Mouse (Mus musculus) neural tube, embryonic 13.5 days (tissue): ENCODE measurements around the gene Gnpat. TPM values are rescaled to one million over a fixed set of nuclear protein-coding genes. Genes with fewer than 3 reads are reported as not detected.

ENCODE experiments used
- ATAC-seq: fragments of 200-750 bp; cut with Nextera tagmentation; 2 replicates; pipeline ENCODE4 v1.8.0; 2017; ENCODE audit warnings: low read depth, mild to moderate bottlenecking, moderate TSS enrichment, moderate library complexity
- H3K27ac ChIP-seq: fragments of 300-500 bp; sonication (generic); replicated peaks from 2 replicates; pipeline ENCODE4 v1.5.1; 2015; ENCODE audit warnings: moderate library complexity, mild to moderate bottlenecking, inconsistent platforms
- H3K27me3 ChIP-seq: fragments of 300-500 bp; sonication (generic); 2 replicates; pipeline ENCODE4 v1.6.1; 2015; ENCODE audit warnings: mild to moderate bottlenecking, inconsistent platforms
- H3K36me3 ChIP-seq: fragments of 300-500 bp; sonication (generic); 2 replicates; pipeline ENCODE4 v1.6.1; 2015; ENCODE audit warnings: mild to moderate bottlenecking, inconsistent platforms
- H3K4me1 ChIP-seq: fragments of 300-500 bp; sonication (generic); replicated peaks from 2 replicates; pipeline ENCODE4 v1.6.1; 2015; ENCODE audit warnings: inconsistent platforms
- H3K4me2 ChIP-seq: fragments of 300-500 bp; sonication (generic); 2 replicates; pipeline ENCODE4 v1.6.1; 2015; ENCODE audit warnings: inconsistent platforms, mild to moderate bottlenecking, moderate library complexity
- H3K4me3 ChIP-seq: fragments of 300-500 bp; sonication (generic); 2 replicates; pipeline ENCODE4 v1.5.1; 2015; ENCODE audit warnings: mild to moderate bottlenecking, inconsistent platforms
- H3K9ac ChIP-seq: fragments of 300-500 bp; sonication (generic); 2 replicates; pipeline ENCODE4 v1.6.1; 2015; ENCODE audit warnings: moderate library complexity, mild to moderate bottlenecking, inconsistent platforms
- H3K9me3 ChIP-seq: fragments of 300-500 bp; sonication (generic); 2 replicates; pipeline ENCODE4 v1.6.1; 2016; ENCODE audit warnings: inconsistent platforms
- WGBS: fragments of 180-500 bp; shearing (Covaris S2); methylation state at CpG from one replicate; pipeline ENCODE4 v1.1.7; 2015; 5-methylcytosine and 5-hydroxymethylcytosine counted together
- polyA plus RNA-seq: library from polyadenylated mRNA; unstranded; fragments of >200 nt; fragmentation: Nextera tagmentation; extraction: Ambion mirVana; gene quantifications from 2 replicates; pipeline ENCODE4 v1.2.1, GENCODE M21; 2015

The Gnpat gene
- polyA plus RNA-seq, 1 experiment from 2014 or later, result 80.4 TPM

- H3K27me3 ChIP-seq, result no peaks in the 10 kb centered on the region
- 96% methylated on average over 5 of the region's 5 CpGs for WGBS
- ATAC-seq, result no peak
- no peaks in the 10 kb centered on the region; the same call in 1 of the 2 replicates for H3K4me1 ChIP-seq
- H3K36me3 ChIP-seq, result peaks cover 64% of the 10 kb centered on the region
- no peak overlapping the region for H3K9ac ChIP-seq
- no peak overlapping the region for H3K27ac ChIP-seq
- no peak overlapping the region for H3K4me2 ChIP-seq
- no peak overlapping the region for H3K4me3 ChIP-seq
- no peaks in the 10 kb centered on the region for H3K9me3 ChIP-seq
These were observed 51.2 kb downstream of the Gnpat start for GRCm38 (mm10) chr8:124914061-124914460.

- Histone ChIP-seq H3K27ac (no peak overlapping the region), H3K4me2 (no peak overlapping the region), H3K9me3 (no peaks in the 10 kb centered on the region), H3K4me1 (peaks cover 19% of the 10 kb centered on the region), H3K36me3 (peaks cover 27% of the 10 kb centered on the region), H3K27me3 (no peaks in the 10 kb centered on the region), H3K9ac (no peak overlapping the region), H3K4me3 (no peak overlapping the region)
- WGBS, result 81% methylated on average over 18 of the region's 18 CpGs
- no peak for ATAC-seq
These were observed 55.1 kb downstream of the Gnpat start for GRCm38 (mm10) chr8:124917741-124918484.

- H3K27me3 ChIP-seq, result no peaks in the 10 kb centered on the region
- H3K4me1 ChIP-seq, result peaks cover 29% of the 10 kb centered on the region
- H3K27ac ChIP-seq, result peak overlapping the region; percentile 42; the same call in 1 of the 2 replicates
- peak; percentile 42; the same call in 1 of the 2 replicates for ATAC-seq
- no peaks in the 10 kb centered on the region for H3K9me3 ChIP-seq
- no peak overlapping the region for H3K9ac ChIP-seq
- peaks cover 4% of the 10 kb centered on the region; the same call in 1 of the 2 replicates for H3K36me3 ChIP-seq
- H3K4me2 ChIP-seq, result no peak overlapping the region
- WGBS, result 78% methylated on average over 18 of the region's 18 CpGs
- H3K4me3 ChIP-seq, result no peak overlapping the region
These were observed 58.8 kb downstream of the Gnpat start for GRCm38 (mm10) chr8:124921369-124922279.

- Histone ChIP-seq H3K4me2 (no peak overlapping the region), H3K4me1 (peaks cover 29% of the 10 kb centered on the region), H3K4me3 (no peak overlapping the region), H3K9me3 (no peaks in the 10 kb centered on the region), H3K27ac (no peak overlapping the region; the same call in 1 of the 2 replicates), H3K9ac (no peak overlapping the region), H3K27me3 (no peaks in the 10 kb centered on the region), H3K36me3 (peaks cover 4% of the 10 kb centered on the region; the same call in 1 of the 2 replicates)
- WGBS, result 59% methylated on average over 11 of the region's 11 CpGs
- ATAC-seq, result no peak
These were observed 59.8 kb downstream of the Gnpat start for GRCm38 (mm10) chr8:124922490-124923089.

GRCm38 (mm10) chr8:124923971-124924652 lies 61.3 kb downstream of the Gnpat start:
- ATAC-seq, result no peak
- Histone ChIP-seq H3K4me3 (no peak overlapping the region), H3K4me1 (peaks cover 29% of the 10 kb centered on the region), H3K4me2 (no peak overlapping the region), H3K9me3 (no peaks in the 10 kb centered on the region), H3K36me3 (peaks cover 4% of the 10 kb centered on the region; the same call in 1 of the 2 replicates), H3K27me3 (no peaks in the 10 kb centered on the region), H3K9ac (no peak overlapping the region), H3K27ac (no peak overlapping the region)
- 82% methylated on average over 15 of the region's 15 CpGs for WGBS

GRCm38 (mm10) chr8:124925544-124926266 lies 62.9 kb downstream of the Gnpat start:
- no peak for ATAC-seq
- H3K4me3 ChIP-seq, result no peak overlapping the region
- no peaks in the 10 kb centered on the region for H3K9me3 ChIP-seq
- no peak overlapping the region for H3K27ac ChIP-seq
- WGBS, result 80% methylated on average over 14 of the region's 14 CpGs
- peaks cover 29% of the 10 kb centered on the region for H3K4me1 ChIP-seq
- no peak overlapping the region for H3K4me2 ChIP-seq
- H3K36me3 ChIP-seq, result peaks cover 4% of the 10 kb centered on the region; the same call in 1 of the 2 replicates
- no peak overlapping the region for H3K9ac ChIP-seq
- no peaks in the 10 kb centered on the region for H3K27me3 ChIP-seq

- 83% methylated on average over 10 of the region's 10 CpGs for WGBS
These were observed 63.5 kb downstream of the Gnpat start for GRCm38 (mm10) chr8:124926351-124926771.

GRCm38 (mm10) chr8:124929006-124929405 lies 66.2 kb downstream of the Gnpat start:
- Histone ChIP-seq H3K9ac (no peak overlapping the region), H3K27ac (no peak overlapping the region), H3K4me2 (no peak overlapping the region), H3K4me3 (no peak overlapping the region), H3K27me3 (no peaks in the 10 kb centered on the region), H3K9me3 (no peaks in the 10 kb centered on the region), H3K4me1 (peaks cover 3% of the 10 kb centered on the region; the same call in 1 of the 2 replicates), H3K36me3 (peaks cover 4% of the 10 kb centered on the region; the same call in 1 of the 2 replicates)
- WGBS, result 92% methylated on average over 11 of the region's 11 CpGs
- ATAC-seq, result no peak

More at GRCm38 (mm10) chr8:124926351-124926771, 63.5 kb downstream of the Gnpat start:
- ATAC-seq, result no peak
- Histone ChIP-seq H3K4me1 (peaks cover 26% of the 10 kb centered on the region), H3K27me3 (no peaks in the 10 kb centered on the region), H3K36me3 (peaks cover 4% of the 10 kb centered on the region; the same call in 1 of the 2 replicates), H3K9ac (no peak overlapping the region), H3K27ac (no peak overlapping the region), H3K4me2 (no peak overlapping the region), H3K9me3 (no peaks in the 10 kb centered on the region), H3K4me3 (no peak overlapping the region)

GRCm38 (mm10) chr8:124930086-124930485 lies 67.3 kb downstream of the Gnpat start:
- Histone ChIP-seq H3K4me2 (no peak overlapping the region), H3K4me3 (no peak overlapping the region), H3K27ac (no peak overlapping the region), H3K9ac (no peak overlapping the region), H3K9me3 (no peaks in the 10 kb centered on the region), H3K27me3 (no peaks in the 10 kb centered on the region), H3K4me1 (0 out of 2 replicates have a peak, but pooled peaks cover 3% of the 10 kb centered on the region), H3K36me3 (peaks cover 4% of the 10 kb centered on the region; the same call in 1 of the 2 replicates)
- 94% methylated on average over 13 of the region's 13 CpGs for WGBS
- no peak for ATAC-seq

GRCm38 (mm10) chr8:124930649-124931048 lies 67.8 kb downstream of the Gnpat start:
- ATAC-seq, result no peak
- H3K4me2 ChIP-seq, result no peak overlapping the region
- peaks cover 4% of the 10 kb centered on the region; the same call in 1 of the 2 replicates for H3K36me3 ChIP-seq

GRCm38 (mm10) chr8:124932435-124932834 lies 69.6 kb downstream of the Gnpat start:
- H3K27me3 ChIP-seq, result no peaks in the 10 kb centered on the region
- H3K27ac ChIP-seq, result no peak overlapping the region
- no peak for ATAC-seq
- no peaks in the 10 kb centered on the region for H3K9me3 ChIP-seq
- no peak overlapping the region for H3K4me3 ChIP-seq
- no peaks in the 10 kb centered on the region for H3K4me1 ChIP-seq
- 92% methylated on average over 3 of the region's 3 CpGs for WGBS
- no peak overlapping the region for H3K4me2 ChIP-seq
- H3K9ac ChIP-seq, result no peak overlapping the region
- peaks cover 2% of the 10 kb centered on the region; the same call in 1 of the 2 replicates for H3K36me3 ChIP-seq

More at GRCm38 (mm10) chr8:124930649-124931048, 67.8 kb downstream of the Gnpat start:
- WGBS, result 85% methylated on average over 4 of the region's 4 CpGs
- Histone ChIP-seq H3K9me3 (no peaks in the 10 kb centered on the region), H3K4me3 (no peak overlapping the region), H3K27ac (no peak overlapping the region), H3K9ac (no peak overlapping the region), H3K27me3 (no peaks in the 10 kb centered on the region), H3K4me1 (no peaks in the 10 kb centered on the region)
